Mouse (Mus musculus) spleen, adult 2 months (tissue): ENCODE data around the gene Ntpcr.

ENCODE experiments used
- CTCF ChIP-seq: fragments of 200-500 bp; IDR thresholded peaks from 2 replicates; pipeline ENCODE4 v1.5.1; 2011; ENCODE audit warnings: mild to moderate bottlenecking, inconsistent platforms; ENCODE audit not compliant: insufficient read depth, insufficient read length, insufficient replicate concordance; ENCODE audit errors: extremely low read depth
- POLR2A ChIP-seq: fragments of 200-500 bp; IDR thresholded peaks from 2 replicates; pipeline ENCODE4 v1.6.1; 2011; ENCODE audit warnings: low read depth, low read length, inconsistent platforms

- no peak for TF ChIP-seq CTCF
- TF ChIP-seq POLR2A = no peak
Measured at GRCm38 (mm10) chr8:125725037-125725820, 4.5 kb upstream of the Ntpcr start.
